Mouse (Mus musculus) CH12.LX (cell line): ENCODE measurements at regions not wholly inside any gene's neighbourhood (a gene's known extent, or its start where the extent isn't known, plus 50 kb on each side); places are given as distances from the start of the nearest gene placed in this dataset.

ENCODE experiments used
- DNase-seq: peaks from one replicate; pipeline ENCODE4 v3.0.0-alpha.2; 2013; ENCODE audit errors: extremely low read depth
- H3K27ac ChIP-seq: 2 replicates; pipeline ENCODE4 v1.5.1; 2012; ENCODE audit warnings: low read depth, mild to moderate bottlenecking, control low read depth, moderate library complexity; ENCODE audit not compliant: insufficient read depth
- H3K27me3 ChIP-seq: replicated peaks from 2 replicates; pipeline ENCODE3; 2012; ENCODE audit warnings: inconsistent platforms
- H3K36me3 ChIP-seq, 2 experiments: replicated peaks in 1 of 2; 2 replicates each; pipeline versions ENCODE3 to v1.6.1; 2012; ENCODE audit warnings: inconsistent platforms in 1 of 2, low read length in 1 of 2, mild to moderate bottlenecking in 1 of 2, mixed read lengths in 1 of 2, moderate library complexity in 1 of 2; ENCODE audit not compliant: control insufficient read depth in 1 of 2, insufficient read depth in 1 of 2
- H3K4me1 ChIP-seq, 2 experiments: 2 replicates each; pipeline ENCODE4 v1.6.1; 2012; ENCODE audit warnings: inconsistent platforms in 1 of 2, moderate library complexity in 1 of 2; ENCODE audit not compliant: insufficient read depth in 2 of 2, control insufficient read depth in 1 of 2
- H3K4me2 ChIP-seq: 2 replicates; pipeline ENCODE4 v1.6.1; 2012; ENCODE audit warnings: low read depth, mild to moderate bottlenecking, control low read depth; ENCODE audit not compliant: poor library complexity, insufficient read depth, severe bottlenecking
- H3K4me3 ChIP-seq, 3 experiments: fragments of 150-350 bp in 1 of 3; sonication (generic) in 1 of 3; replicated peaks in 1 of 3; 2 replicates each; pipeline versions ENCODE3 to v1.5.1; 2011 to 2012; ENCODE audit warnings: low read depth in 2 of 3, low read length in 2 of 3, mild to moderate bottlenecking in 2 of 3, moderate library complexity in 2 of 3, control low read depth in 1 of 3, improper control_type of control experiment in 1 of 3, inconsistent platforms in 1 of 3, mixed read lengths in 1 of 3; ENCODE audit not compliant: poor library complexity in 1 of 3
- H3K79me2 ChIP-seq: replicated peaks from 2 replicates; pipeline ENCODE4 v1.6.1; 2012; ENCODE audit warnings: mild to moderate bottlenecking, moderate library complexity; ENCODE audit not compliant: control insufficient read depth, poor library complexity, insufficient read depth, severe bottlenecking; ENCODE audit errors: extremely low read depth
- H3K9ac ChIP-seq: 2 replicates; pipeline ENCODE4 v1.6.1; 2012; ENCODE audit warnings: low read depth, mild to moderate bottlenecking, control low read depth, moderate library complexity; ENCODE audit not compliant: insufficient read depth
- H3K9me3 ChIP-seq: replicated peaks from 2 replicates; pipeline ENCODE3; 2012; ENCODE audit warnings: low read length, inconsistent platforms, mixed read lengths
- BHLHE40 ChIP-seq: IDR thresholded peaks from 2 replicates; pipeline ENCODE4 v1.6.1; 2011; ENCODE audit warnings: mild to moderate bottlenecking, low read depth, low read length, improper control_type of control experiment
- CHD1 ChIP-seq: IDR thresholded peaks from 2 replicates; pipeline ENCODE4 v1.6.1; 2012; ENCODE audit warnings: low read depth, low read length, improper control_type of control experiment, inconsistent platforms
- CTCF ChIP-seq, 2 experiments: IDR thresholded peaks in 1 of 2; conservative IDR thresholded peaks in 1 of 2; 2 replicates each; pipeline ENCODE4 v1.5.1; 2011 to 2012; ENCODE audit warnings: low read depth in 2 of 2, low read length in 2 of 2, improper control_type of control experiment in 1 of 2, inconsistent platforms in 1 of 2, mild to moderate bottlenecking in 1 of 2, moderate library complexity in 1 of 2
- E2F4 ChIP-seq: IDR thresholded peaks from 2 replicates; pipeline ENCODE4 v1.6.1; 2011; ENCODE audit warnings: low read depth, low read length, improper control_type of control experiment; ENCODE audit not compliant: insufficient replicate concordance
- ETS1 ChIP-seq: conservative IDR thresholded peaks from 2 replicates; pipeline ENCODE4 v1.6.1; 2012; ENCODE audit warnings: low read depth, mild to moderate bottlenecking, inconsistent platforms, low read length, improper control_type of control experiment, moderate library complexity
- GABPA ChIP-seq: IDR thresholded peaks from 2 replicates; pipeline ENCODE4 v1.6.1; 2012; ENCODE audit warnings: low read depth, low read length, improper control_type of control experiment, inconsistent platforms; ENCODE audit not compliant: insufficient replicate concordance
- HCFC1 ChIP-seq: IDR thresholded peaks from 2 replicates; pipeline ENCODE4 v1.6.1; 2012; ENCODE audit warnings: low read depth, mild to moderate bottlenecking, inconsistent platforms, low read length, improper control_type of control experiment
- JUND ChIP-seq: conservative IDR thresholded peaks from 2 replicates; pipeline ENCODE4 v1.6.1; 2011; ENCODE audit warnings: low read depth, low read length, improper control_type of control experiment
- KAT2A ChIP-seq: IDR thresholded peaks from 2 replicates; pipeline ENCODE4 v1.6.1; 2012; ENCODE audit warnings: low read length, improper control_type of control experiment, inconsistent platforms; ENCODE audit not compliant: insufficient replicate concordance
- MAFK ChIP-seq: IDR thresholded peaks from 2 replicates; pipeline ENCODE4 v1.6.1; 2011; ENCODE audit warnings: low read length, improper control_type of control experiment; ENCODE audit not compliant: insufficient replicate concordance
- MAX ChIP-seq: IDR thresholded peaks from 2 replicates; pipeline ENCODE4 v1.6.1; 2011; ENCODE audit warnings: low read length, improper control_type of control experiment
- MXI1 ChIP-seq: IDR thresholded peaks from 2 replicates; pipeline ENCODE4 v1.6.1; 2011; ENCODE audit warnings: mild to moderate bottlenecking, low read depth, low read length, improper control_type of control experiment
- PAX5 ChIP-seq: IDR thresholded peaks from 2 replicates; pipeline ENCODE4 v1.6.1; 2012; ENCODE audit warnings: low read length, inconsistent platforms, mixed read lengths
- POLR2A ChIP-seq: IDR thresholded peaks from 2 replicates; pipeline ENCODE4 v1.6.1; 2011; ENCODE audit warnings: low read depth, mild to moderate bottlenecking, improper control_type of control experiment, low read length
- POLR2AphosphoS2 ChIP-seq: IDR thresholded peaks from 2 replicates; pipeline ENCODE4 v1.6.1; 2011; ENCODE audit warnings: low read depth, low read length, improper control_type of control experiment
- RAD21 ChIP-seq: IDR thresholded peaks from 2 replicates; pipeline ENCODE4 v1.6.1; 2011; ENCODE audit warnings: low read depth, mild to moderate bottlenecking, low read length, improper control_type of control experiment, moderate library complexity
- SIN3A ChIP-seq: IDR thresholded peaks from 2 replicates; pipeline ENCODE4 v1.6.1; 2012; ENCODE audit warnings: low read length, improper control_type of control experiment, inconsistent platforms
- SMC3 ChIP-seq: IDR thresholded peaks from 2 replicates; pipeline ENCODE4 v1.6.1; 2011; ENCODE audit warnings: low read depth, low read length, improper control_type of control experiment
- TBP ChIP-seq: conservative IDR thresholded peaks from 2 replicates; pipeline ENCODE4 v1.6.1; 2011; ENCODE audit warnings: low read depth, low read length, improper control_type of control experiment
- TCF12 ChIP-seq: IDR thresholded peaks from 2 replicates; pipeline ENCODE4 v1.6.1; 2014; ENCODE audit warnings: low read depth, mild to moderate bottlenecking, inconsistent platforms, low read length, improper control_type of control experiment
- ZNF384 ChIP-seq: IDR thresholded peaks from 2 replicates; pipeline ENCODE4 v1.6.1; 2012; ENCODE audit warnings: low read depth, low read length, improper control_type of control experiment, inconsistent platforms
- dilution Hi-C: fragments of 300-500 bp; cut with MboI; formaldehyde crosslinking; loops from 2 replicates; pipeline ENCODE4 v1.14.3; 2020; ENCODE audit warnings: low sequenced_read_pairs; ENCODE audit not compliant: extremely low pct_unique_long_range_greater_than_20kb, extremely low pct_ligation_motif_present
- in situ Hi-C: fragments of 300-500 bp; cut with MboI; formaldehyde crosslinking; loops from 3 replicates; pipeline ENCODE4 v1.14.3; 2019; ENCODE audit warnings: low sequenced_read_pairs, low pct_ligation_motif_present, low pct_unique_long_range_greater_than_20kb, mixed read lengths

DNA sequence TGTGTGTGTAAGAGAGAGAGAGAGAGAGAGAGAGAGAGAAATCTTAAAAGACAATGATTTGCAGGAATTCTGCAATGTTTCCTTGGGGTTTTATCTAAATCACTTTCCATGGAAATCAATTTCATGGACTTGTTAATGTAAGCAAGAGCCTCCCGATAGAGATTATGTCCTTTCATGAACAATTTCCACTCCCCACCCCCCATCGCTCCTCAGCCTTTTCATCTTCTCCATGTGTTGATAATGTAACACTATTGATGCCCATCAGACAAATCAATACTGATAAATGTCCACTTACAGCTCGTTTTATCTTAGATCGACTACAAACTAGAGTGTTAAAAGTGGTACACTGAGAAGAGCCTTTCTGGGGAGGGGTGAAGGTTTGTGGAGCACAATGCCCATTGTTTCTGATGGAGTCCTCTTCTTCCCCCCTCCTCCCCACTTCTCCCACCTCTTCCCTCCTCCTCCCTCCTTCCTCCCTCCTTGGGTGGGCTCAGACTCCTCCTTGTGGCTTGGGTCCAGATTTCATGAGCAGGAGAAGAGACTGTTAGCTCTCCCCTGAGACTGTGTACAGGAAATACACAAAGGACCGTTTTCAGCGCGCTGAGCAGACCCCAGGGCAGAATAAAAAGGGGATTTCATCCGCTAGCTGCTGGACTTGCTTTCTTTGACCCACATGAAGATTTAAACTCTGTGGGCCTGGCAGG lies 111.7 kb upstream of the Tmem260 start:
- no peak overlapping the region for H3K4me3 ChIP-seq
- H3K27me3 ChIP-seq: no peaks in the 10 kb centered on the region
- DNase-seq: no peak
- in situ Hi-C loops (no loop called here), dilution Hi-C loops (no loop called here)
- no peaks in the 10 kb centered on the region for H3K36me3 ChIP-seq
- H3K9me3 ChIP-seq: no peaks in the 10 kb centered on the region
- no peak overlapping the region for H3K4me2 ChIP-seq
- H3K4me1 ChIP-seq: no peaks in the 10 kb centered on the region
- no peak overlapping the region for H3K9ac ChIP-seq
- no peaks in the 10 kb centered on the region for H3K79me2 ChIP-seq
- no peak for TF ChIP-seq E2F4
- TF ChIP-seq POLR2AphosphoS2: no peak
- TF ChIP-seq TCF12: no peak
- TF ChIP-seq POLR2A: no peak
- no peak overlapping the region for H3K27ac ChIP-seq

DNA sequence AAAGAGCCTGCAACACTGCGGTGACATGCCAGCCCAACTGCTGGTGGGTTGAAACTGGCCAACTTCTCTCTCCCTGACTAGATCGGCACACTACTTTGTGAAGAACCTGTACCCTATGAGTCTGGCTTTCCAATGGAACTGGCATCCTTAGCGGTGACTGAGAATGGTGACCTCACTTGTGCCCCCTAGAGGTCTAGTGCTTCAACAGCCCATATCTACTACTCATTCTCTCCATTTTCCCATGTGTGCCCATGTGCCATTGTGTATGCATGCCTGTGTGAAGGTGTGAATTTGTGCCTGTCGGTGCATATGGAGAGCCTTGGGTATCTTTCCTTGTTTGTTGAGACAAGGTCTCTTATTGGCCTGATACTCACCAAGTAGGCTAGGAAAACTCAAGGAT lies 106.5 kb upstream of the Tmem260 start:
- peak; percentile 6 for DNase-seq
- no peak overlapping the region for H3K9ac ChIP-seq
- TF ChIP-seq RAD21: no peak; the same call in 1 of the 2 replicates
- peak; percentile 24 to 46; a peak in 3 of 4 replicates for TF ChIP-seq CTCF (conservative IDR thresholded peaks at IDR 0.05 in 1 of 2, IDR thresholded peaks at IDR 0.05 in 1 of 2; ENCODE audit: low read depth in 2 of 2, low read length in 2 of 2)
- TF ChIP-seq, all 38 proteins: peak for 1
- Histone ChIP-seq H3K36me3 (no peaks in the 10 kb centered on the region), H3K27me3 (no peaks in the 10 kb centered on the region), H3K4me3 (no peak overlapping the region), H3K79me2 (no peaks in the 10 kb centered on the region), H3K4me1 (peaks cover 3 to 18% of the 10 kb centered on the region in 2 experiments; a peak in 3 of 4 replicates), H3K27ac (no peak overlapping the region), H3K4me2 (no peak overlapping the region), H3K9me3 (no peaks in the 10 kb centered on the region)
- in situ Hi-C loops: no loop called here
- dilution Hi-C loops: no loop called here

DNA sequence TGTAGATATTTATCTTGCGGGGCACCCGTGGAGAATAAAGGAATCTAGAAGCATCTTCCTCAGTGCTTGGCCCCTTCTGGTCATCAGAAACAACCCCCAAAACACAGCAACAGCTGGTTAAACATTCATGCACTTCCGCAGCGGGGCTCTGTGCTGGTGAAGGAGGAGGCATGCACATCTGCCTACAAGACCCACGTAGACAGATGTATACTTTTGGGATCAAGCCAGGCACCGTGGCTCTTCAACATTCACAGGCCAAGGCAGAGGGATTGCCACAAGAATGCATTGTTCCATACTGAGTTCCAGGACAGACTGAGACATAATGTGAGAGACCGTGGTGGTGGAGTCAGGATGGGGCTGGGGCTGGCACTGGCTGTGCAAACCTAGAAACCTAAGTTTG lies 103.0 kb upstream of the Tmem260 start:
- Histone ChIP-seq H3K79me2 (no peaks in the 10 kb centered on the region), H3K36me3 (no peaks in the 10 kb centered on the region), H3K4me1 (peaks cover 3 to 24% of the 10 kb centered on the region in 2 experiments; a peak in 3 of 4 replicates), H3K9me3 (no peaks in the 10 kb centered on the region), H3K27ac (no peak overlapping the region), H3K27me3 (no peaks in the 10 kb centered on the region), H3K4me3 (no peak overlapping the region), H3K9ac (no peak overlapping the region), H3K4me2 (no peak overlapping the region)
- in situ Hi-C loops (no loop called here), dilution Hi-C loops (no loop called here)
- TF ChIP-seq CTCF (conservative IDR thresholded peaks at IDR 0.05 in 1 of 2, IDR thresholded peaks at IDR 0.05 in 1 of 2; ENCODE audit: low read depth in 2 of 2, low read length in 2 of 2) (no peak), ZNF384 (no peak), SMC3 (no peak), PAX5 (no peak), MAX (no peak), TBP (no peak), HCFC1 (no peak), GABPA (no peak), BHLHE40 (no peak), ETS1 (no peak), KAT2A (no peak), CHD1 (no peak), MAFK (no peak), E2F4 (no peak), JUND (no peak), POLR2AphosphoS2 (no peak), MXI1 (no peak), RAD21 (no peak), SIN3A (no peak)
- DNase-seq: no peak
